Comparison of ENCODE assay signal across 10 mouse cellular contexts in genomic region chr1:82199918-82200317, GRCm38 (mm10). TPM values are rescaled to one million over a fixed set of nuclear protein-coding genes. Genes with fewer than 3 reads are reported as not detected.
DNase-seq lines count a peak whose midpoint lies in the region; ATAC-seq lines count a peak whose summit lies in the region.
"Had no signal": no experiment of that assay in that cellular context is flagged by ENCODE, and none has a peak within 500 bp of the region (broad histone marks: within the 10 kb centered on the region; RNA-seq: fewer than 3 reads in every experiment).

No protein-coding gene starts in this region.

- no peak overlapping the region for H3K4me3 ChIP-seq in forebrain, embryonic 10.5 days
- no peak overlapping the region for H3K4me3 ChIP-seq in forebrain, embryonic 12.5 days (replicated peaks)
- H3K4me3 ChIP-seq in kidney, embryonic 16.5 days (ENCODE audit: low read length), result no peak overlapping the region
- H3K4me3 ChIP-seq in heart, embryonic 16.5 days (ENCODE audit: low read length), result no peak overlapping the region

- H3K4me1 ChIP-seq in forebrain, embryonic 10.5 days, result peaks cover 15% of the 10 kb centered on the region
- no peaks in the 10 kb centered on the region for H3K4me1 ChIP-seq in forebrain, embryonic 12.5 days
- H3K4me1 ChIP-seq in kidney, embryonic 16.5 days (ENCODE audit: insufficient read depth, low read length), result peaks cover 16% of the 10 kb centered on the region; the same call in 1 of the 2 replicates
- H3K4me1 ChIP-seq in heart, embryonic 16.5 days (ENCODE audit: control insufficient read depth, insufficient read depth, low read length), result peaks cover 25% of the 10 kb centered on the region

- H3K9me3 ChIP-seq in forebrain, embryonic 10.5 days, result no peaks in the 10 kb centered on the region
- H3K9me3 ChIP-seq in forebrain, embryonic 12.5 days, result no peaks in the 10 kb centered on the region
- no peaks in the 10 kb centered on the region for H3K9me3 ChIP-seq in kidney, embryonic 16.5 days (ENCODE audit: low read length)
- no peaks in the 10 kb centered on the region for H3K9me3 ChIP-seq in heart, embryonic 16.5 days (replicated peaks; ENCODE audit: control insufficient read depth, low read length)

- no peak overlapping the region for H3K9ac ChIP-seq in forebrain, embryonic 12.5 days
- H3K9ac ChIP-seq in kidney, embryonic 16.5 days (replicated peaks; ENCODE audit: low read length), result no peak overlapping the region
- no peak overlapping the region; the same call in 1 of the 2 replicates for H3K9ac ChIP-seq in heart, embryonic 16.5 days (ENCODE audit: low read length)
- H3K9ac ChIP-seq: hindbrain, embryonic 14.5 days had no signal

- 0 out of 2 replicates have a peak overlapping the region, but pooled peaks have one; percentile 40 for H3K27ac ChIP-seq in forebrain, embryonic 10.5 days
- H3K27ac ChIP-seq in forebrain, embryonic 12.5 days, result no peak overlapping the region
- H3K27ac ChIP-seq in kidney, embryonic 16.5 days (ENCODE audit: low read length), result peak overlapping the region; percentile 30; the same call in 1 of the 2 replicates
- H3K27ac ChIP-seq in heart, embryonic 16.5 days (ENCODE audit: low read length), result peak overlapping the region; percentile 92
- H3K27ac ChIP-seq: hindbrain, embryonic 14.5 days had no signal

- no peaks in the 10 kb centered on the region for H3K36me3 ChIP-seq in forebrain, embryonic 10.5 days (replicated peaks)
- no peaks in the 10 kb centered on the region for H3K36me3 ChIP-seq in forebrain, embryonic 12.5 days (replicated peaks)
- no peaks in the 10 kb centered on the region for H3K36me3 ChIP-seq in kidney, embryonic 16.5 days (ENCODE audit: insufficient read depth, low read length)
- H3K36me3 ChIP-seq in heart, embryonic 16.5 days (ENCODE audit: control insufficient read depth, insufficient read depth), result no peaks in the 10 kb centered on the region

- H3K4me2 ChIP-seq in forebrain, embryonic 12.5 days, result no peak overlapping the region
- no peak overlapping the region for H3K4me2 ChIP-seq in kidney, embryonic 16.5 days (replicated peaks; ENCODE audit: low read depth, low read length)
- peak overlapping the region; percentile 22; the same call in 1 of the 2 replicates for H3K4me2 ChIP-seq in heart, embryonic 16.5 days (ENCODE audit: low read depth, low read length)
- H3K4me2 ChIP-seq: hindbrain, embryonic 14.5 days had no signal

- no peak for DNase-seq in forebrain, embryonic 10.5 days (ENCODE audit: extremely low spot score, low spot score)
- DNase-seq in kidney, adult 9 months, result no peak
- DNase-seq in NIH3T3 (ENCODE audit: low read depth), result peak; percentile 67
- DNase-seq in urinary bladder, postnatal 10 days (ENCODE audit: low spot score), result no peak

- WGBS in forebrain, embryonic 10.5 days, result 39% methylated on average over 1 of the region's 1 CpGs
- WGBS in forebrain, embryonic 12.5 days, result 21% methylated on average over 1 of the region's 1 CpGs
- 10% methylated on average over 1 of the region's 1 CpGs for WGBS in kidney, embryonic 16.5 days
- WGBS in heart, embryonic 16.5 days, result 0% methylated on average over 1 of the region's 1 CpGs

- no peaks in the 10 kb centered on the region for H3K27me3 ChIP-seq in forebrain, embryonic 10.5 days (ENCODE audit: poor library complexity, severe bottlenecking)
- no peaks in the 10 kb centered on the region for H3K27me3 ChIP-seq in forebrain, embryonic 12.5 days
- H3K27me3 ChIP-seq in kidney, embryonic 16.5 days (ENCODE audit: insufficient read depth, low read length), result no peaks in the 10 kb centered on the region
- no peaks in the 10 kb centered on the region for H3K27me3 ChIP-seq in heart, embryonic 16.5 days (ENCODE audit: control insufficient read depth, insufficient read depth, low read length)

- no peak for ATAC-seq in forebrain, embryonic 12.5 days (ENCODE audit: low FRiP score)
- no peak for ATAC-seq in kidney, embryonic 16.5 days (ENCODE audit: low FRiP score, low TSS enrichment)
- ATAC-seq in heart, embryonic 16.5 days (replicated peaks; ENCODE audit: extremely low read depth, insufficient read depth, low FRiP score), result peak; percentile 86
- ATAC-seq in megakaryocyte, adult 5-6 weeks (ENCODE audit: poor library complexity, severe bottlenecking), result no peak

RNA-seq across cellular contexts. Expression of gene Gm9747, which starts 33.0 kb away (rescaled TPM):
- 31.1 and 31.3 TPM in 2 replicates for polyA plus RNA-seq in forebrain, embryonic 10.5 days (2016; fragmentation: Nextera tagmentation; extraction: Ambion mirVana)
- 37.0 and 38.2 TPM in 2 replicates for polyA plus RNA-seq in forebrain, embryonic 12.5 days (2016; fragmentation: Nextera tagmentation; extraction: Ambion mirVana)
- 13.1 and 15.0 TPM in 2 replicates for polyA plus RNA-seq in kidney, embryonic 16.5 days (2015; fragmentation: Nextera tagmentation; extraction: Ambion mirVana)
- 31.6 and 33.8 TPM in 2 replicates for polyA plus RNA-seq in heart, embryonic 16.5 days (2015; fragmentation: Nextera tagmentation; extraction: Ambion mirVana)
- not detected in 2 replicates for total RNA-seq in megakaryocyte, adult 5-6 weeks (2015)
- total RNA-seq in megakaryocyte, adult 5-6 weeks (2017), result not detected in 2 replicates
- total RNA-seq: left cerebral cortex, adult 8-10 months had no signal
